Mouse (Mus musculus): ENCODE data around the gene Cyp26a1. TPM values are rescaled to one million over a fixed set of nuclear protein-coding genes. Genes with fewer than 3 reads are reported as not detected.

Gene Cyp26a1
- total and polyA plus RNA-seq, 3 experiments: 0.42 to 0.60 (median 0.55) TPM

- Histone ChIP-seq H3K4me3 (ENCODE audit: low read depth, low read length) (no peak overlapping the region), H3K36me3 (replicated peaks) (peaks cover 61% of the 10 kb centered on the region), H3K9me3 (replicated peaks) (peaks cover 38% of the 10 kb centered on the region), H3K4me1 (ENCODE audit: insufficient read depth, low read depth, low read length) (peaks cover under 1% of the 10 kb centered on the region), H3K27me3 (ENCODE audit: insufficient read depth, low read length) (peaks cover 17% of the 10 kb centered on the region; the same call in 1 of the 2 replicates)
- DNase-seq (ENCODE audit: low spot score): no peak
- no peak for TF ChIP-seq CTCF (IDR thresholded peaks at IDR 0.05; ENCODE audit: low read depth, low read length)
- no peak for TF ChIP-seq TAL1 (conservative IDR thresholded peaks at IDR 0.05; ENCODE audit: low read depth, low read length)
- no peak for TF ChIP-seq GATA1 (IDR thresholded peaks at IDR 0.05; ENCODE audit: borderline replicate concordance, low read length)
- TF ChIP-seq POLR2AphosphoS5 (IDR thresholded peaks at IDR 0.05; ENCODE audit: insufficient replicate concordance, low read depth, low read length): no peak
- no peak for TF ChIP-seq GATA2 (IDR thresholded peaks at IDR 0.05; ENCODE audit: borderline replicate concordance, low read depth, low read length)
- no peak for ATAC-seq (ENCODE audit: extremely low read depth, insufficient number of reproducible peaks, low FRiP score, poor library complexity, severe bottlenecking)
These were observed 829 bp upstream of the Cyp26a1 start for GRCm38 (mm10) chr19:37696603-37697334.

DNA sequence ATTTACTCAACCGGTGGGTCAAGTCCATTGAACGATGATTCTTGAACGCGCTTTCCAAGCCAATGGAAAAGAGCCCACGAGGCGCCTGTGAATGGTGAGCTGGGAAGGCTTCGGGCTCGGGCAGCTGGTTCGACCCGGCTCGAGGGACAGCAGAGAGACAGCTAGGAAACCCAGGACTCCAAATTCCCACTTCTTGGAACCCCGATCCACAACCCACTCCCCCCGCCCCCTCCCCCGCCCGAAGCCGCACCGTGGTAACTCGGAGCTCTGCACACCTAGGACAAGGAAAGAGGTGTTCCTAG is 312 bp upstream of the Cyp26a1 start:
- H3K27me3 ChIP-seq (ENCODE audit: insufficient read depth, low read length): peaks cover 17% of the 10 kb centered on the region; the same call in 1 of the 2 replicates
- H3K36me3 ChIP-seq (replicated peaks): peaks cover 55% of the 10 kb centered on the region
- ATAC-seq (ENCODE audit: extremely low read depth, insufficient number of reproducible peaks, low FRiP score, poor library complexity, severe bottlenecking) (no peak), DNase-seq (ENCODE audit: low spot score) (no peak)
- H3K9me3 ChIP-seq (replicated peaks): peaks cover 38% of the 10 kb centered on the region
- peaks cover 6% of the 10 kb centered on the region for H3K4me1 ChIP-seq (ENCODE audit: insufficient read depth, low read depth, low read length)
- TF ChIP-seq TAL1 (conservative IDR thresholded peaks at IDR 0.05; ENCODE audit: low read depth, low read length) (no peak), CTCF (IDR thresholded peaks at IDR 0.05; ENCODE audit: low read depth, low read length) (no peak), POLR2AphosphoS5 (IDR thresholded peaks at IDR 0.05; ENCODE audit: insufficient replicate concordance, low read depth, low read length) (no peak), GATA2 (IDR thresholded peaks at IDR 0.05; ENCODE audit: borderline replicate concordance, low read depth, low read length) (no peak), GATA1 (IDR thresholded peaks at IDR 0.05; ENCODE audit: borderline replicate concordance, low read length) (no peak)
- H3K4me3 ChIP-seq (ENCODE audit: low read depth, low read length): no peak overlapping the region

- H3K27me3 ChIP-seq (ENCODE audit: insufficient read depth, low read length): peaks cover 21% of the 10 kb centered on the region; the same call in 1 of the 2 replicates
- TF ChIP-seq POLR2AphosphoS5 (IDR thresholded peaks at IDR 0.05; ENCODE audit: insufficient replicate concordance, low read depth, low read length) (no peak), GATA2 (IDR thresholded peaks at IDR 0.05; ENCODE audit: borderline replicate concordance, low read depth, low read length) (no peak), TAL1 (conservative IDR thresholded peaks at IDR 0.05; ENCODE audit: low read depth, low read length) (no peak), GATA1 (IDR thresholded peaks at IDR 0.05; ENCODE audit: borderline replicate concordance, low read length) (no peak), CTCF (IDR thresholded peaks at IDR 0.05; ENCODE audit: low read depth, low read length) (no peak)
- peaks cover 17% of the 10 kb centered on the region for H3K4me1 ChIP-seq (ENCODE audit: insufficient read depth, low read depth, low read length)
- no peak for ATAC-seq (ENCODE audit: extremely low read depth, insufficient number of reproducible peaks, low FRiP score, poor library complexity, severe bottlenecking)
- H3K9me3 ChIP-seq (replicated peaks): peaks cover 32% of the 10 kb centered on the region
- no peak for DNase-seq (ENCODE audit: low spot score)
- peak overlapping the region; percentile 27 for H3K4me3 ChIP-seq (ENCODE audit: low read depth, low read length)
- H3K36me3 ChIP-seq (replicated peaks): peaks cover 44% of the 10 kb centered on the region
These were observed 919 bp downstream of the Cyp26a1 start for GRCm38 (mm10) chr19:37698273-37699160.

DNA sequence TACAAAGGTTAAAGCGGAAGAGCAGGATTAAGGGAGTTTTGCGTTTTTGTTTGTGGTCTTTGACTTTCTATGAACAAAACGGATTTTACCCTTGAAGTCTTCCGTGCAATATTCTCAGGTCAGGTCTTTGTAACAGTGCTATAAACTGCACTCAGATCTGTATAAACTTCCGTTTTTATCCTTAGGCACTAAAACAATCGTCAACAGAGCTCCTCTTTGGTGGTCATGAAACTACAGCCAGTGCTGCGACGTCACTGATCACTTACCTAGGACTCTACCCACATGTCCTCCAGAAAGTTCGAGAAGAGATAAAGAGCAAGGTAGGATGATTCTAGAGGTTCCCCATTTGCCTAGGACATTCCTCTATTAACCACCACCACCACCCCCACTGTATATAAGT is 2.1 kb downstream of the Cyp26a1 start:
- H3K9me3 ChIP-seq (replicated peaks): peaks cover 32% of the 10 kb centered on the region
- H3K27me3 ChIP-seq (ENCODE audit: insufficient read depth, low read length): peaks cover 21% of the 10 kb centered on the region; the same call in 1 of the 2 replicates
- H3K4me3 ChIP-seq (ENCODE audit: low read depth, low read length): no peak overlapping the region
- DNase-seq (ENCODE audit: low spot score) (no peak), ATAC-seq (ENCODE audit: extremely low read depth, insufficient number of reproducible peaks, low FRiP score, poor library complexity, severe bottlenecking) (no peak)
- peaks cover 34% of the 10 kb centered on the region for H3K36me3 ChIP-seq (replicated peaks)
- TF ChIP-seq GATA2 (IDR thresholded peaks at IDR 0.05; ENCODE audit: borderline replicate concordance, low read depth, low read length): no peak
- TF ChIP-seq POLR2AphosphoS5 (IDR thresholded peaks at IDR 0.05; ENCODE audit: insufficient replicate concordance, low read depth, low read length): no peak
- no peak for TF ChIP-seq TAL1 (conservative IDR thresholded peaks at IDR 0.05; ENCODE audit: low read depth, low read length)
- TF ChIP-seq CTCF (IDR thresholded peaks at IDR 0.05; ENCODE audit: low read depth, low read length): no peak
- no peak for TF ChIP-seq GATA1 (IDR thresholded peaks at IDR 0.05; ENCODE audit: borderline replicate concordance, low read length)
- peaks cover 25% of the 10 kb centered on the region for H3K4me1 ChIP-seq (ENCODE audit: insufficient read depth, low read depth, low read length)

GRCm38 (mm10) chr19:37702377-37703076 is 4.9 kb downstream of the Cyp26a1 start:
- Histone ChIP-seq H3K9me3 (replicated peaks) (peaks cover 16% of the 10 kb centered on the region), H3K4me3 (ENCODE audit: low read depth, low read length) (no peak overlapping the region; the same call in 1 of the 2 replicates), H3K36me3 (replicated peaks) (peaks cover 18% of the 10 kb centered on the region), H3K4me1 (ENCODE audit: insufficient read depth, low read depth, low read length) (peaks cover 25% of the 10 kb centered on the region), H3K27me3 (ENCODE audit: insufficient read depth, low read length) (peaks cover 38% of the 10 kb centered on the region)
- DNase-seq (ENCODE audit: low spot score) (no peak), ATAC-seq (ENCODE audit: extremely low read depth, insufficient number of reproducible peaks, low FRiP score, poor library complexity, severe bottlenecking) (peak; percentile 40)
- no peak; the same call in 1 of the 2 replicates for TF ChIP-seq TAL1 (conservative IDR thresholded peaks at IDR 0.05; ENCODE audit: low read depth, low read length)
- no peak for TF ChIP-seq POLR2AphosphoS5 (IDR thresholded peaks at IDR 0.05; ENCODE audit: insufficient replicate concordance, low read depth, low read length)
- no peak for TF ChIP-seq GATA1 (IDR thresholded peaks at IDR 0.05; ENCODE audit: borderline replicate concordance, low read length)
- TF ChIP-seq GATA2 (IDR thresholded peaks at IDR 0.05; ENCODE audit: borderline replicate concordance, low read depth, low read length): no peak
- no peak for TF ChIP-seq CTCF (IDR thresholded peaks at IDR 0.05; ENCODE audit: low read depth, low read length)

Measured in G1E (cell line).